Mouse (Mus musculus) hematopoietic stem cell, adult 5-6 weeks (primary cell): Measurements from ENCODE around the gene Med7. TPM values are rescaled to one million over a fixed set of nuclear protein-coding genes. Genes with fewer than 3 reads are reported as not detected.
"Not testable (repeated sequence)": the region's sequence is repeated elsewhere in the genome, so short reads cannot be mapped to it uniquely, and the experiment has no call there.

Experiments used
- ATAC-seq, 2 experiments: fragments of 125-278 bp in 1 of 2; replicated peaks in 1 of 2; 2 replicates each; pipeline ENCODE4 v1.8.0; 2016 to 2017; ENCODE audit warnings: inconsistent platforms in 2 of 2, mild to moderate bottlenecking in 2 of 2, moderate number of reproducible peaks in 2 of 2, low read depth in 1 of 2, moderate TSS enrichment in 1 of 2; ENCODE audit not compliant: low FRiP score in 2 of 2, poor library complexity in 2 of 2, severe bottlenecking in 2 of 2, insufficient read depth in 1 of 2, low TSS enrichment in 1 of 2
- total RNA-seq: library from RNA; stranded (forward); fragments of 172-1452, 232-1000 nt; gene quantifications from 2 replicates; pipeline ENCODE4 v1.2.3, GENCODE M21; 2017

Gene Med7
- total RNA-seq, 1 experiment from 2014 or later: 36.8 TPM

DNA sequence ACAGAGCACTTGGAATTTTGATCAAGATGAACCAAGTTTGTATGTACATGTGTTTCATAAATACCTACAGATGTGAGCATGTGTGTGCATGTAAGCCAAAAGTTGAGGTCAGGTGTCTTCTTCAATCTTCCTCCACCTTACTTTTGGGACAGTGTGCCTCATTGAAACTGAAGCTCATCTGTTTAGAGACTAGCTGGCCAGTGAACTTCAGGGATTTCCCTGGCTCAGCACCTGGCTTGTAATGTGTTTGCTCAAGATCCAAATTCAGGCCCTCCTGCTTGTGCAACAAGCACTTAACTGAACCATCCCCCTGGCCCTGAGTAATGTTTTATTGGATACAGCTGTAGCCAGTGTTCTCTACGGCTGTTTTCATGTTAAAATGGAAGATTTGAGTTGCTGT lies 18.3 kb upstream of the Med7 start:
- ATAC-seq: no peak

DNA sequence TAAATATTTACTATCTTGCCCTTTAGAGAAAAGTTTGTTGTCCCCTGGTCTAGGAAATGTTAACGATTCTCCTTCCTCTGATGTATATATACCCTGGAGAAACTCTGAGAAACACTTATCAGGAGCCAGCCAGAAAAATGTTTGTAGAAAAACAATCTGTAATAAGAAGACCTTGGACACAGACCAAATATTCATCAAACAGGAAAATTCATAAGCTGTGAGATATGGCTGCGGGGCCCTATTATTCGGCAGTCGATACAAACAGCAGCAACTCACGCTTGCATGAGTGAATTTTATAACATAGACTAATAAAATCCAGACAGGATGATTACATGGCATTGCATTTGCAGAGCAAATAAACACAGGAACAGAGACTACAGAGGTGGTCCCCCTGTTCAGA lies 17.9 kb upstream of the Med7 start:
- no peak for ATAC-seq

DNA sequence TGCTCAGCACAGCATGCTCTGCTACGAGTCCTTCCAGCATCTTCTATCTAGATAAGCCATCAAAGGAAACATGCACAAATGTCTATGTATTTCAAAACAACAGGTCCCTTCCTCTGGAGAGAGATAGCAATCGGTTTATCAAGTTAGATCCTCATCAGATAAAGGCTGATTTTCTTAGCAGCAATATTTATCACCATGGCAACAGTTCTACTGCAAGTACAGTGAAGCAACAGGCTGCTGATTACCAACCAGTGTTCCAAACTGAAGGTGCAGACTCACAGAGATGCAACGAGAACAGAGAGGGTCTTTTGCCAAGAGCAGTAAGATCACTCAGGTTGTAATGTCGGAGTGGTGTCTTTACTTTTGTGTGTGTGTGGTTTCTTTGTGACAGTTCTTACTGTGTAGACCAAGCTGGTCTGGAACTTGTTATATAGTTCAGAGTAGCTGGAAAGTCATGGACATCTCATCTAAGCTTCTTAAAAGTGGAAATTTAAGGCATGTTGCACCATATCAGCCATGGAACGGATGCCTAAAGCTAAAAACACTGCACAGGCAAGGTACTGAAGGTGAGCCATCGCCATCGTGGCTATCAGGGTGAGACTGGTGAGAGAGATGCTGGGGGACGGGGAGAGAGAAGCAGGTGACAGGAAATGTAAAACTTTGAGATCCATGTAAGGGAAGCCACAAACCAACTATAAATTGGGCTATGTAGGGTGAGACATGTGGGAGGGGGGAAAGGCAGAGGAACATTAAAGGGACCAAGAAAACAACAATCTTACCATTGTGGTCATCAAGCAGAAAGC lies 15.4 kb upstream of the Med7 start:
- ATAC-seq: peak in 1 of 2 experiments; percentile 42; a peak in 1 of 4 replicates

DNA sequence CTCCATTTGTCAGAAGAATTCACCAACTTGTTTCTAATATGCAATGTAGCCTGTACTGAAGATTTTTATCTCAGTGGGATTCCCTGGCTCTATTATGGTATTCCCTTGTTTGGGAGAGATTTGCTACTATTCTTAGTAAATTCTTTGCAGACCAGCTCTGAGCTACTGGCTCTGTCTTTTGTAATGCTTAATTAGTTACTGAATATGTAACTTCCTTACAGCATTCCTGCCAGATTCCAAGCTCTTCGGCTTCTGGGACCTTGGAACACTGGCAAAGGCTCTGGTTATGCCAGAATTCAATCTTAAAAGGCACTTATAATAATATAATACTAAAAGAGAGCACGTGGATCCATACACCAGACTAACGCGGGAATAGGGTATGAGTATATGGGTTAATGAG lies 8.6 kb upstream of the Med7 start:
- ATAC-seq: not testable (repeated sequence)

DNA sequence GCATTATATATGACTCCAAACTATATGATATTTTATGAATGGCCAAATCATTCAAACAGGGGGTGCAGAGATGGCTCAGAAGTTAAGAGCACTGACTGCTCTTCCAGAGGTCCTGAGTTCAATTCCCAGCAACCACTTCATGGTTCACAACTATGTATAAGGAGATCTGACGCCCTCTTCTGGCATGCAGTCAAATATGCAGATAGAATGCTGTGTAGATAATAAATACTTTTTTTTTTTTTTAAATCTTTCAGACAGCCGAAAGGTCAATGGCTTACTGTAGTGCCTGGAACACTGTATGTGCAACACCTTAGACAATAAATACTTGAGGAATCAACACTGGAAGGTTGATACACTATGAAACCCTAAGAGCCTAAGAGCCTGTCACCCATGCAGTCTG lies 6.6 kb upstream of the Med7 start:
- no peak for ATAC-seq

DNA sequence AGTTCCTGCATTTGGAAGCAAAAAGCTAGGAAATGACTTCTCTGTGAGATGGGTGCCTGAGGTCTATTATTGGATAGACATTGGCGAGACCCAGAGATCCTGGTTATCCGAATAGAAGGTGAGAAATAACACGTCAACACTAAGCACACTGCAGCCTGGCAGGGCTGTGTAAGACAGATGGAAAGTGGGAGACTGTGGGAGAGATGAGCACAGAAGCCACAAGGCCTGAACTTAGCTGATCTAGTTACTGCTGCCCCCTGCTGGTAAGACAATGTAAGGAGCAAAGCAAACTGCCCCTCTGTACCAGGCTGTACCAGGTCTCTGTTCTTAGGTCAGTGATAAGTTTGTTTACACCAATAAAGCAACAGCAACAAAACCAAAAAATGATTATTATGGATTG lies 5.6 kb upstream of the Med7 start:
- ATAC-seq: peak; percentile 89 to 96

DNA sequence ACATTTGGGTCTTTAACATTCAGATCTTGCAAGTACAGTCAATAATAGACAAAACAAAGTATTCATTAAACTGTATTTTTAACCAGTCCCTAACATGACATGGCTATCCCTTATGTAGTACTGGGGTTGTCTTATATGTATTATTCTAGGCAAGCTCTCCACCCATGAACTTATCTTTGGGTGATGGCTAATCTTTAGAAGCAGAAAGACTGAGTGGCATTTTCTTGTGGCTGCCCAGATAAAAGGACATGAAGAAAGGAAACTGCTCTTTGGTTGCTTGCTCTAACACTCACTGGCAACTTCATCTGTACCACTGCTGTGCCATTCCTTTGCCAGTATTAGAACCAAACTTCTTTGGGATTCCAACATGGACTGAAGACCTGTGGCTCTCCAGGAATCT lies 1.4 kb upstream of the Med7 start:
- no peak for ATAC-seq

DNA sequence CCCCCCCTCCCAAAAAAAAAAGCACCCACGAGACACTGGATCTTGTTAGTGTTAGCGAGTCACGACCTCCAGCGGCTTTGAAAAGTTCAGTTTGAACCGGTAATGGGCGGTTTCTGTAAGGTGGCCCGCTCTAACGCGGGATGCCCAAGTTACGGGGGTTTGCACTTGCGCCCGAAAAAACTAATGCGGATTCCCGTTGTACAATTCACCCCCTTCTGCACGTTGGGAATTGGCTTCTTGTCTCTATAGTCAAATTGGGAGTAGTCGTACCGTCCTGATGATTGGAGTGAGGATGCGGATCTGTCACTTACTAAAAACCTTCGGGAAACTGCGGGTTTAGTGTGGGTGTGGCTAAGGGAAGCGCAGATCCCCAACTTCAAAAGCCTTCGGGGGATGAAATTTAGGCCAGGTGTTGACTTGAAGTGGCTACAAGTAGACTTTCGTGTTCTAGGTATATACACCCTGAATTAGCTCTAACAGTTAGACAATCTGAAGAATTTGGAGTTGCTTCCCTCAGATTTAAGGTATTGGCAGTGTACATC lies 805 bp downstream of the Med7 start:
- peak; percentile 12 to 33; a peak in 2 of 4 replicates for ATAC-seq

DNA sequence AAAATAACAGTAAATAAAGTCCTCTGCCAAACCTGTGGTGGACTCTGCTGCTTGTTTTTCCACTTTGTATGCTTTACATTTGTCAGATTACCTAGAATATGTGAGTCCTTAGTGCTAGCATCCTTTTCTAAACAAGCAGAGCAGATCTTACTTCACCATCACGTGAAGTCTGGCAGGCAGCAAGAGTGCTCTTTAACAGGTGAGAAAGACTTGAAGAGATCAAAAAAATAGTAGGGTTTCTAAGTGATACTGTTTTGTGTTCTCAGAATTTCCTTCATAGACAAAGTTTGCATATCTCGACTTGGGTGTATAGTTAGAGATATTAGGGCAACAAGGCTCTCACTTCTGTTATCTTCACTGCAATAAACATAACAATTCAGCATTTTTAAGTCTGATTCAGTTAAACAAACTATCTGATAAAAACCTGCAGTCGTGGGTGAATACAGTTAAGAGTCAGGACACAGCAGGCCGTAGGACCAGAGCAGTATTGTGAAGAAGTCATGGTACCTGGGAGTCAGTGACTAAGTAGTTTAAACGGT lies 2.3 kb downstream of the Med7 start:
- ATAC-seq: no peak

DNA sequence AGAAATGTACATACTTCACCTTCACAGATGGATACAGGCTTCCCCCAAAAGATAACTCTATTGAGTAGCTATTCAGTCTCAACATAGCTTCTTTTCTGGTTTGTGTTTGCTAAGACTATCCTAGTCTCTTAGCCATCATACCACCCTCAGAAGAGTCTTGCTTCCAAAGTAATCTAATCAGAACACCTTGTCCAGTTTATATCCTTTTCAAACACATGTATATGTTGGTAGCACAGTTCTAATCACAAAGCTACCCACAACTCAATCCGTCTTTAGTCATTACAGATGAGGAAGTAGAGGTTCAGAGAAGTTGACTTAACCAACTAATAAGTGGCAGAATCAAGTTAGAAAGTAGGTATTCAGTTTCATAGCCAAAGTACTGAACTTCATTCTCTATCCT lies 5.0 kb downstream of the Med7 start:
- ATAC-seq: peak in 1 of 2 experiments; percentile 38; a peak in 1 of 4 replicates

DNA sequence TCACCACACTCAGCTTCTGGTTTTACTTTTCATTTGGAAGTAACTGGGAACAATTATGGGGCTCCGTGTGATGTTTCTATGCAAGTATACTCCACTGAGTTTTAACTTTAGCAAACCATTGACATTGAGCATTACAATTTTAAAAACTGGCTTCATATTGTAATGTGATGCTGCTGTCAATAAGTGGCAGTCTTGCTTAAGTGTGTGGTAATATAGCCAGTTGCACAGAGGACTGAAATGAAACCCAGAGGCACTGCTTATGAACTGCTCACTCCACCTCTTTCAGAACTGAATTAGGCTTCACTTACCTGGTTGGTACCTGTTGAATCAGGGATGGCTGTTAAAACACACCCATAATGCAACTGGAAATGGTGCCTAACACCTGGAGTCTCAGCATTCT lies 6.4 kb downstream of the Med7 start:
- ATAC-seq: peak; percentile 50 to 54; a peak in 3 of 4 replicates

DNA sequence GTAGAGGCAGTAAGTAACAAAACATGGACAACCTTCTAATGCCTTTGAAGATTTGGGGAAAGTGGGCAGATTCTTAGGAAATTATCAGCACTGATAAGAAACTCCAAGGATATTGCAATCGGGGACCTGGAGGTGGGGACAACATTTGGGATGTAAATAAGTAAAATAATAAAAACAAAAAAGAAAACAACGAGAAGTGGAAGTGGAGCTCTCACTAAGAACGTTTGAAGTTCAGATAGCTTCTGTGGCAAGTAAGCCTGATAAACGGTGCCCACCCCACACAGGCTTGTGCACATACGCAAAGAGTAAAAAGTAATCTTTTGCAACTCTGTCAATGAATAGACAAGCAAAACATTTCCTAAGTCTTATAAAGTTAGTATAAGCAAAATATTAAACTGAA lies 7.3 kb downstream of the Med7 start:
- ATAC-seq: no peak

DNA sequence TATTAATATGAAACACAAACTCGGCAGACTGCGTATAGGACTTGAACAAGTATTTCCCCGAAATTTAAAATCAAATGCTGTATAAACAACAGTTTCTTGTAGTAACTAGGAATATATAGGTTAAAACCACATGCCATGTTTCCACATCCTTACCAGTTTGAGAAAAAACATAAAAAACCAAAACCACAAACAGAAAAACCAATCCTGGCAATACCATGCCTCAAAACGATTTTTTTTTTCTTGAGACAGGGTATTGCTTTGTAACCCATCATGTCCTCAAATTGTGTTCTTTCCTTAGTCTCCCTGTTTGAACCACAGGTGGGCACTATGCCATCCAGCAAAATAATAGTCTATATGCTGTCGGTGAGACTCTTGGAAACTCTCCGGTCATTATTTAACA lies 9.4 kb downstream of the Med7 start:
- no peak for ATAC-seq

DNA sequence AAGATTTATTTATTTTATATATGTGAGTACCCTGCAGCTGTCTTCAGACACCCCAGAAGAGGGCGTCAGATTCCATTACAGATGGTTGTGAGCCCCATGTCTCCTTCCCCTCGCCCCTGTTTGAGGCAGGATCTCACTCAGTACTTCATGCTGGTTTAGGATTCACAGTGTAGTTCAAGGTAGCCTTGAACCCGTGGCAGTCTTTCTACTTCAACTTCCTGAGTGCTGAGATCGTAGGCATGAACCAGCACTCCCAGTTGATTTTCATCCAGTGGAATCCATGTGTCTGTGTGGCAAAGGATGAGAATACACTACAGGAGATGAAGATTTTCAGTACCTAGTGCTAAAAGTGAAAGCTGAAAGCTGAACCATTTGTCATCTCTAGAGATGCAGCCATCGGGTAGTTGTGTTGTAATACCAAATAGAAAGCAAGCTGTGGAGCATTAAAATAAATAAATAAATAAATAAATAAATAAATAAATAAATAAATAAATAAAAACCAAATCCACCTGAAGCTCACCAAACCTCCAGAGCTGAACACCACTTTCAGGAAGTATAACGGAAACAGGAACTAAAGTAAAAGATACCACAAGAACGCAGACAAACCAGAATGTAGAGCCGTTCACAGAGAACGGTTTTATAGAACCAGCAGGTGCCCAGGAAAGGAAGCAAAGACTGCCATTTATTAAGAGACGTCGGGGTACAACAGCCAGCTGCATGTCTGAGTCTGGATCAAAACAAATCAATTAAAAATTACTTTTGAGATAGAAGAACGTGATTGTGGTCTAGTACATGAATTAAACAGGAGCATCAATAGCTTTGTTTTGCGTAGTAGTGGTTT lies 11.1 kb downstream of the Med7 start:
- ATAC-seq: peak; percentile 57 to 68

DNA sequence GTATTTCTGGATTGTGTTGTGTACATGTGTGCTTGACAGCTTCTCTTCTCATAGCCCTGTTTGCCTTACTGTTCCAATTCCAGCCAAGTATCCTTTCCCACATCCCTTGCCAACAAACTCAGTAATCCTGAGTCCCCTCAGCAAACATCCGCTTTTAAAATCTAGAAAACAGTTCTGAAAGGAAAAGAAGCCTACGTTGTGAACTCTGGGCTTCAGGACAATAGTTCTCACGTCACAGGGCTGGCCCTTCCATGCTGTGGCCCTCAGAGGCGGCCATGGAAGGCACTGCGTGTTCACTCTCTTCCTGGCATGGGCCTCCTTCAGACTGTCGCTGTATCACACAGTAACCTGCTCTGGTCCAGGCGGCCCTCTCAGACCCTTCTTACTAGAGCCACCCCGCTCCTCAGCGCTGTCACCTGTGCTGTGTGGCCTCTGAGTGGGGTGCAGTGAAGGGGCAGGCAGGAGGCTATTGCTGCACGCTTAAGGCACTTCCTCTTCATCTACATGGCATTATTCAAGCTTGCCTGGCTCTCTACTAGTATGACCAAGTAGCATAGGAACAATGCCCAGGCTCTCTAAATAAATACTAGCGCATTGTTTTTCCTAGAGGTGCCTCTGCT lies 12.8 kb downstream of the Med7 start:
- ATAC-seq: peak; percentile 44 to 62; a peak in 3 of 4 replicates

DNA sequence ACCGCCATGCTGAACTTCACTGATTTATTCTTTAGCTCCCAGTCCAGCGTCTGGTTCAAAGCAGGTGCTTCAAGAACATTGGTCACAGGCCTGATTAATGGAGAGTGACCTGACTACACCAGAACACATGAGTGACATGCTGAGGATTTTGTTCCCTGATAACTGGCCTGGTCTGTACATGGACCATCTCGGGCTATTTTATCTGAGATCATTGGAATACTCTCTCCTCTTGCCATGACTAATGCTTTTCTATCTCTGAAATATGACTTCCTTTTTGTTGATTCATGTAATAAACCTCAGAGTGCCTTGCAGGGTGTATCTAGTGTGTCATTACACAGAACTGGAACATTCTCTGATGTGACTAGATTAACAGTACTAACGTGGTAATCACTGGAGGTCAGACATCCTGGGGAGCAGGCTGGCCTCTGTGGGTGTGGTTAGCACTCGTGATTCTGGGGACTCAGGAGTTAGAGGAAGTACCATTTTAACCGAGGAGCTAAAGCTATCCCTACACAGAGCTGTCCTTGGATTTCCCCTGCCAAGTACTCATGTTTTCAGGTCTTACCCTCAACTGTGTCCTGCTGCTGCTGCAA lies 17.8 kb downstream of the Med7 start, which contains the start of gene Havcr2:
Gene Havcr2, plus strand, starts transcription at position 483 of the 593 bp plus-strand sequence.
- ATAC-seq: peak; percentile 85 to 94

DNA sequence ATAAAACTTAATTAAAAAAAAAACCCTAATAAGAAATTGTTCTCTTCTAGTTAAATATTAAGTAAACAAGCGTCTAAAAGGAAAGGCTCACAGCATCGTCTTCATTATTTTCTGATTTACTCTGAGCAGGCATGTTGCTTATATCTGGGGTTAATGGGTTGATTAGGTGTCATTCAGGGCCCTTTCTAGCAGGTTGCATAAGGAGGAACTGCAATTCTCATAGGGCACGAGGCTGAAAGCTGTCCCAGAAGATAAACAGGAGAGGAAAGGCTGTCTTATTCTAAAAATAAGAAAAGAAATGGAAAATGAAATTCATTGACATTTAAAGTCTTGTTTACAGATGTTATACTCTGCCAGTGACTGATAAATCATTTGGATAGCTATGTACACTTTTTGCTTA lies 23.2 kb downstream of the Med7 start:
- ATAC-seq: no peak
